Comparison of ENCODE assay signal across 24 mouse cellular contexts in the genomic region with DNA sequence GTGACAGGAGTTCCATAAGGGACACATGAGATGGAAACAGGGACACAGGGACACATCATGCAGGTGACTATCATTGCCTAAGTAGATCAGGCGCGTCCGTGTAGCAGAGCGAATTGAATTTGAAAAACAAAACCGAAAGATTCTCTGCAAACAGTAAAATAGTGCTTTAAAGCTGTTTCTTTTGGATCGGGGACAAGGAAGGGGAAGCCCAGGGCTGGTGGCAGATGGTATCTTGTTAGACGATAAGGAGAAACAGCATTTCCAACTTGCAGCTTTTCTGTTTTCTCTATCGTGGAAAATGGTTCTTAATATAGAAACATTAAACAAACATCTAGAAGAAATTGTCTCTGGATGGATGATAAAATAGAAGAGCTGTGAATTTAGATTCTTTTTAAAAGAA. TPM values are rescaled to one million over a fixed set of nuclear protein-coding genes. Genes with fewer than 3 reads are reported as not detected.
DNase-seq lines count a peak whose midpoint lies in the region; ATAC-seq and TF ChIP-seq lines count a peak whose summit lies in the region.
"Had no signal": no experiment of that assay in that cellular context is flagged by ENCODE, and none has a peak within 500 bp of the region (broad histone marks: within the 10 kb centered on the region; RNA-seq: fewer than 3 reads in every experiment).

No protein-coding gene starts in this region.

- DNase-seq in forebrain, embryonic 10.5 days (ENCODE audit: extremely low spot score, low spot score) = no peak
- no peak for DNase-seq in kidney, postnatal 14 days
- peak; percentile 21 for DNase-seq in MN1 (ENCODE audit: low spot score)
- DNase-seq in forebrain, postnatal 0 days = peak; percentile 81
- no peak for DNase-seq in lung, postnatal 25 days (ENCODE audit: low spot score)
- no peak for DNase-seq in adrenal gland, adult 8-10 months
- DNase-seq: adrenal gland, adult 2 months; cerebellum, adult 8-10 months; gastrocnemius, postnatal 25 days; lung, adult 18-20 months; thymus, adult 2 months; thymus, postnatal 4 days had no signal

- H3K36me3 ChIP-seq in forebrain, embryonic 15.5 days = no peaks in the 10 kb centered on the region
- no peaks in the 10 kb centered on the region for H3K36me3 ChIP-seq in forebrain, embryonic 10.5 days (replicated peaks)
- H3K36me3 ChIP-seq in kidney, embryonic 15.5 days = no peaks in the 10 kb centered on the region
- H3K36me3 ChIP-seq in forebrain, postnatal 0 days (ENCODE audit: insufficient read depth) = no peaks in the 10 kb centered on the region
- H3K36me3 ChIP-seq: G1E; heart, embryonic 10.5 days; hindbrain, embryonic 15.5 days; limb, embryonic 13.5 days; liver, embryonic 12.5 days had no signal

- no peak overlapping the region for H3K4me2 ChIP-seq in forebrain, embryonic 15.5 days (replicated peaks)
- no peak overlapping the region for H3K4me2 ChIP-seq in kidney, embryonic 15.5 days
- H3K4me2 ChIP-seq in forebrain, postnatal 0 days (ENCODE audit: low read depth) = no peak overlapping the region
- H3K4me2 ChIP-seq: hindbrain, embryonic 15.5 days; limb, embryonic 13.5 days; liver, embryonic 12.5 days; midbrain, embryonic 11.5 days had no signal

- no peak overlapping the region for H3K9ac ChIP-seq in forebrain, embryonic 15.5 days (replicated peaks)
- H3K9ac ChIP-seq in kidney, embryonic 15.5 days = no peak overlapping the region
- no peak overlapping the region for H3K9ac ChIP-seq in forebrain, postnatal 0 days
- H3K9ac ChIP-seq: hindbrain, embryonic 15.5 days; limb, embryonic 13.5 days; liver, embryonic 12.5 days had no signal

- H3K27ac ChIP-seq in forebrain, embryonic 15.5 days (replicated peaks) = peak overlapping the region; percentile 70; the same call in 1 of the 2 replicates
- H3K27ac ChIP-seq in forebrain, embryonic 10.5 days = no peak overlapping the region
- peak overlapping the region; percentile 42; the same call in 1 of the 2 replicates for H3K27ac ChIP-seq in kidney, embryonic 15.5 days
- no peak overlapping the region for H3K27ac ChIP-seq in forebrain, postnatal 0 days (ENCODE audit: low read depth, low read length)
- H3K27ac ChIP-seq: heart, embryonic 10.5 days; hindbrain, embryonic 15.5 days; limb, embryonic 13.5 days; liver, embryonic 12.5 days; stomach, postnatal 0 days had no signal

- no peak overlapping the region for H3K4me3 ChIP-seq in forebrain, embryonic 15.5 days
- no peak overlapping the region for H3K4me3 ChIP-seq in forebrain, embryonic 10.5 days
- no peak overlapping the region for H3K4me3 ChIP-seq in kidney, embryonic 15.5 days (replicated peaks)
- no peak overlapping the region for H3K4me3 ChIP-seq in forebrain, postnatal 0 days (ENCODE audit: low read depth, low read length)
- H3K4me3 ChIP-seq: heart, embryonic 10.5 days; hindbrain, embryonic 15.5 days; limb, embryonic 13.5 days; liver, embryonic 12.5 days had no signal

- ATAC-seq in forebrain, embryonic 15.5 days (replicated peaks) = no peak
- no peak for ATAC-seq in kidney, embryonic 15.5 days (replicated peaks; ENCODE audit: low FRiP score)
- ATAC-seq in forebrain, postnatal 0 days = peak; percentile 63; the same call in 1 of the 2 replicates
- ATAC-seq: liver, embryonic 12.5 days had no signal

- H3K4me1 ChIP-seq in forebrain, embryonic 15.5 days = peaks cover 28% of the 10 kb centered on the region
- H3K4me1 ChIP-seq in forebrain, embryonic 10.5 days = peaks cover 14% of the 10 kb centered on the region
- H3K4me1 ChIP-seq in kidney, embryonic 15.5 days = peaks cover 35% of the 10 kb centered on the region
- H3K4me1 ChIP-seq in forebrain, postnatal 0 days (ENCODE audit: insufficient read depth) = peaks cover 15% of the 10 kb centered on the region
- H3K4me1 ChIP-seq: liver, embryonic 12.5 days had no signal

- TF ChIP-seq CTCF in forebrain, postnatal 0 days (IDR thresholded peaks at IDR 0.05; ENCODE audit: low read depth) = no peak

- no peaks in the 10 kb centered on the region for H3K9me3 ChIP-seq in forebrain, embryonic 15.5 days
- H3K9me3 ChIP-seq in forebrain, embryonic 10.5 days = no peaks in the 10 kb centered on the region
- no peaks in the 10 kb centered on the region for H3K9me3 ChIP-seq in kidney, embryonic 15.5 days (replicated peaks)
- no peaks in the 10 kb centered on the region for H3K9me3 ChIP-seq in forebrain, postnatal 0 days (ENCODE audit: low read length)
- H3K9me3 ChIP-seq: heart, embryonic 10.5 days; hindbrain, embryonic 15.5 days; limb, embryonic 13.5 days; liver, embryonic 12.5 days had no signal

- 59% methylated on average over 8 of the region's 8 CpGs for WGBS in forebrain, embryonic 15.5 days
- 92% methylated on average over 8 of the region's 8 CpGs for WGBS in forebrain, embryonic 10.5 days
- 53% methylated on average over 8 of the region's 8 CpGs for WGBS in kidney, embryonic 15.5 days
- 46% methylated on average over 8 of the region's 8 CpGs for WGBS in forebrain, postnatal 0 days

- H3K27me3 ChIP-seq in forebrain, embryonic 15.5 days = no peaks in the 10 kb centered on the region
- peaks cover 22% of the 10 kb centered on the region for H3K27me3 ChIP-seq in forebrain, embryonic 10.5 days (ENCODE audit: poor library complexity, severe bottlenecking)
- H3K27me3 ChIP-seq in kidney, embryonic 15.5 days = no peaks in the 10 kb centered on the region
- H3K27me3 ChIP-seq in forebrain, postnatal 0 days (ENCODE audit: insufficient read depth, low read length) = no peaks in the 10 kb centered on the region
- H3K27me3 ChIP-seq: hindbrain, embryonic 15.5 days; limb, embryonic 13.5 days had no signal

RNA-seq across cellular contexts. Expression of a gene that starts 21.7 kb away (rescaled TPM):
- polyA plus RNA-seq in forebrain, embryonic 15.5 days (2015; fragmentation: Nextera tagmentation; extraction: Ambion mirVana) = 21.0 and 22.2 TPM in 2 replicates
- polyA plus RNA-seq in forebrain, embryonic 10.5 days (2016; fragmentation: Nextera tagmentation; extraction: Ambion mirVana) = 51.6 and 54.7 TPM in 2 replicates
- polyA plus RNA-seq in kidney, embryonic 15.5 days (2015; fragmentation: Nextera tagmentation; extraction: Ambion mirVana) = 103 and 107 TPM in 2 replicates
- 13.9 and 17.6 TPM in 2 replicates for total RNA-seq in forebrain, postnatal 0 days (2014; rRNA removed)
- 12.0 and 19.1 TPM in 2 replicates for polyA plus RNA-seq in forebrain, postnatal 0 days (2015; fragmentation: Nextera tagmentation; extraction: Ambion mirVana)
- 100 to 1,000 TPM in 2 of 4 experiments, 10 to 100 TPM in 2; 84.9 to 116 (median 99.1) TPM for total RNA-seq in adrenal gland, adult 8-10 months (2022)
- total RNA-seq: hematopoietic stem cell, adult 5-6 weeks; megakaryocyte progenitor cell, adult 5-6 weeks; neutrophil, adult 5-6 weeks had no signal
- polyA plus RNA-seq: G1E had no signal

Comparison
In these comparisons a context has a peak if more than half of its experiments do, and no peak if none do; other contexts are left out.
1. H3K27ac ChIP-seq: peak in forebrain, embryonic 15.5 days (single experiment) and kidney, embryonic 15.5 days (single experiment); none in forebrain, embryonic 10.5 days (single experiment) and forebrain, postnatal 0 days (single experiment).
2. DNase-seq: peak in MN1 (single experiment) and forebrain, postnatal 0 days (single experiment); none in forebrain, embryonic 10.5 days (single experiment), kidney, postnatal 14 days (single experiment), lung, postnatal 25 days (single experiment) and adrenal gland, adult 8-10 months (single experiment).